Mouse (Mus musculus): ENCODE results near the gene Pold1. TPM values are rescaled to one million over a fixed set of nuclear protein-coding genes. Genes with fewer than 3 reads are reported as not detected.

Gene Pold1
- total RNA-seq, 2 experiments from 2014 or later, result 32.0 to 35.2 TPM

- no peak for DNase-seq (ENCODE audit: low spot score in 2 of 2)
These were observed 58.4 kb downstream of the Pold1 start for GRCm38 (mm10) chr7:44490281-44490680.

- DNase-seq (ENCODE audit: low spot score in 2 of 2), result no peak
These were observed 60.1 kb downstream of the Pold1 start for GRCm38 (mm10) chr7:44488545-44488944.

DNA sequence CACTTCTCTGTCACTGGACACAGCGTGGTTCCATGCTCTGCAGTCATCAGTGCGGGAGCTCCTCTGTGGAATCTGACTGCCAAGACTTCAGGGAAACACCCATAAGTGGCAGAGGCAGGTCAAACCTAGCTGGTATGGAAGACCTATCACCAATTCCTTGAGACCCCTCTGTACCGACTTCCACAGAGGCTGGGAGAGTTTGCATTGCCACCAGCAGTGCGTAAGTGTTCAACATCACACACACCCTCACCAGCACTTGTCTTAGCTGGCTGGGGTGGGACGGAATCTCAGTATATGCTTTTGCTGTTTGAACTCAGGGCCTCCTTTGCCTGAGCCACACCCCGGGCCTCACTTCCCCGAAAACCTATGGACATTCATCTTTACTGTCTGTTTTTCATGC is 60.7 kb downstream of the Pold1 start:
- no peak for DNase-seq (ENCODE audit: low spot score in 2 of 2)

DNA sequence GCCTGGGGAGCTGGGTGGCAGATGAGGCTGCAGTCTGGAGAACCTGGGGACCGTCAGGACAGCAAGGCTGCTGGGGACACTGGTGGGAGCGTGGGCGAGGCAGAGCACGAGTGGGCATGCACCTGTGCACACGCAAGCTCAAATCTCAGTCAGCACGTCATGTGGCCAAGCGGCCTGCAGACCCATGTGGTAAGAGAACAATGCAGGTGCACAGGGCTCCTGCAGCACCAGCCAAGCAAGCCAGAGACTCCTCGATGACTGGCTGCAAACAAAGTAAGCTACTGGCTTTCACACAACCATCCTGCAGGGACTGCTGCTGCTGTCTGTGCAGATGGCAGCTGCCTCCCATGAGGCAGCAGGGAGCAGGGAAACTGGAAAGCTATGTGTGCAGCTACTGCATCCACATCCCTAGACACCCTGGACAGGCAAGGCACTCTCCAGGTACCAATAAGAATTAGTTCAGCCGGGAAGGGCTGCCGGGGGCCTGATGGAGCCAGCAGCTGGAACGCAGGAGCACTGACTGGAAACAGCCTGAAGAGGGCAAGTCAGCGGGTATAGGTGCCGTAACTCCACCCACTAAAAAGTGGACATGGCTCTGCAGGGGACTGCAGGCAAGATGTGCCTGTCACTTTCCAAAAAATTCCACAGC is 61.6 kb downstream of the Pold1 start:
- DNase-seq (ENCODE audit: low spot score in 2 of 2), result no peak

GRCm38 (mm10) chr7:44485572-44486195 is 63.0 kb downstream of the Pold1 start:
- peak in 1 of 2 experiments; percentile 12 for DNase-seq (ENCODE audit: low spot score in 2 of 2)

DNA sequence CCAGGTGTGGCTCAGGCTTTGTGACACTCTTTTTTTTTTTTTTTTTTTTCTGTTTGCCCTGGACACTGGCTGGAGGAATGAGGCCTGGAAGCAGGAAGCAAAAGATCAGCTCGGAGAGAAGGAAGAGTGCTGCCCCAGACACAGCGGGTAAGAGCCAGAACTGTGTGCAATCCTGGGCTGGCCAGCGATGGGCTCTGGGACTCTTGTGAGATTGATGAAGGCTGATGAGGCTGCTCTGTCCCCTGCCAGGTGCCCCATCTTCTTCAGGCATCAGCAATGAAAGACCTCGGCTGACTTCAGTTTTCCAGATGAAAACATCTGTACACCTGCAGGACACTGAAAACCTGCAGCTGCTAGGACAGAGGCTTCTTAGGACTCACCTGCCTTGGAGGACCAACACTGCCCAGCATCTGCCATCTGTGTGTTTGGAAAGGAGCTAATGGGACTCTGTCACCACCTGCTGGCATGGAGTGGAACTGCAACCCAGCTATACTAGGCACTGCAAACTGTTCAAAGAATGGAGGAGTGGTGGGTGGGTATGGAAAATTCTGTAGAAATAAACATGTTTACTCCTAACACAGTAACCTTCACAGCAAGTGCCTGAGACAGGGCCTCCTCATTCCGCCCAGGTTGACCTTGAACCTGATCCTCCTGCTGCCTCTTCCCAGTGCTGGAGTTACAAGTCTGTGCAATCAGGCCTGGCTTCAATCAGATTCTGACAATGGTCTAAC is 63.6 kb downstream of the Pold1 start:
- DNase-seq (ENCODE audit: low spot score in 2 of 2), result peak in 1 of 2 experiments; percentile 67

GRCm38 (mm10) chr7:44484109-44484508 is 64.5 kb downstream of the Pold1 start:
- DNase-seq (ENCODE audit: low spot score in 2 of 2), result no peak

DNA sequence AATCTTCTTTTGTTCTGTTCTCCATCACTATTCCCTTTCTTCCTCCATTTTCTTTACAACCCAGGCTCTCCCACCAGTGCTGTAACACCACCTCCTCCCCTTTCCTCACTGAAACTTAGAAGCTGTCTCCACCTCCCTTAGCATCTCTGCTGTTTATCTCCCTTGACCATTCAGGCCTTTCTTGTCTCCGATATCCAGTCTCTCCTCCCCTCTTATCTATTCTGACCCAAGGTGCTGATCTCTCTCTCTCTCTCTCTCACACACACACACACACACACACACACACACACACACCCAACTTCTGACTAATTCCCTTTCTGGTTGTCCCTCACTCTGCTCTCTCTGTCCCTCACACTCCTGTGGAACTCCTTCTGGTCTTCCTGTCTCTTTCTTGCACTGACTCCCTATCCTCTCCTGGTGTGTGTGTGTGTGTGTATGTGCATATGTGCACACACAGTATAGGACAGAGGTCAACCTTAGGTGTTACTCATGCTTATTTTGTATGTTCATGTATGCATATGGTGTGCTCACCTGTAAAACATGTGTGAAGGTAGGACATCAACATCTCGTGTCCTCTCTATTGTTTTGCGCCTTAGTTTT is 65.7 kb downstream of the Pold1 start:
- no peak for DNase-seq (ENCODE audit: low spot score in 2 of 2)

Small RNAs within 50 kb of the gene (microRNA-seq; reads per million reads assigned to microRNA genes)
- gene Mir7053, result not detected

Other genes with a start within 250 kb of the Pold1 start
- gene Clec11a, start 241.9 kb downstream of the Pold1 start, total RNA-seq (2021), result 1 to 10 TPM; 3.9 to 4.7 TPM
- 1 to 10 TPM; 3.0 to 3.5 TPM for gene Shank1, start 238.6 kb downstream of the Pold1 start, total RNA-seq (2021)
- gene Syt3, start 164.7 kb downstream of the Pold1 start, total RNA-seq (2021), result under 1 TPM; 0.34 to 0.49 TPM
- gene 1700008O03Rik, start 163.0 kb downstream of the Pold1 start, total RNA-seq (2021), result not detected
- gene Lrrc4b, start 119.8 kb downstream of the Pold1 start, total RNA-seq (2021), result 1 to 10 TPM; 4.0 to 4.2 TPM
- gene Aspdh, start 83.5 kb downstream of the Pold1 start, total RNA-seq (2021), result not detected
- gene Josd2, start 80.9 kb downstream of the Pold1 start, total RNA-seq (2021), result 10 to 100 TPM; 67.2 to 77.6 TPM
- 10 to 100 TPM; 60.1 to 65.3 TPM for gene Emc10, start 52.3 kb downstream of the Pold1 start, total RNA-seq (2021)
- gene Fam71e1, start 52.3 kb downstream of the Pold1 start, total RNA-seq (2021), result 1 to 10 TPM; 6.2 to 6.8 TPM
- 100 to 1,000 TPM; 438 to 552 TPM for gene Mybpc2, start 24.2 kb downstream of the Pold1 start, total RNA-seq (2021)
- under 1 TPM; 0.26 to 0.27 TPM for gene Spib, start 16.8 kb downstream of the Pold1 start, total RNA-seq (2021)
- 10 to 100 TPM; 38.3 to 45.3 TPM for gene Nr1h2, start 5.1 kb upstream of the Pold1 start, total RNA-seq (2021)
- gene Napsa, start 23.5 kb upstream of the Pold1 start, total RNA-seq (2021), result under 1 TPM; 0.65 to 0.81 TPM
- gene Kcnc3, start 41.8 kb upstream of the Pold1 start, total RNA-seq (2021), result 1 to 10 TPM in 1 of 2 experiments, under 1 TPM in 1; 0.91 to 1.1 TPM
- gene Myh14, start 122.0 kb upstream of the Pold1 start, total RNA-seq (2021), result 10 to 100 TPM; 25.7 to 26.6 TPM
- gene Izumo2, start 159.9 kb upstream of the Pold1 start, total RNA-seq (2021), result not detected
- gene Vrk3, start 199.6 kb upstream of the Pold1 start, total RNA-seq (2021), result 10 to 100 TPM; 18.9 to 20.7 TPM
- under 1 TPM; 0.32 to 0.41 TPM for gene Zfp473, start 202.2 kb upstream of the Pold1 start, total RNA-seq (2021)